Mouse (Mus musculus) kidney, embryonic 14.5 days (tissue): ENCODE measurements at regions not wholly inside any gene's neighbourhood (a gene's known extent, or its start where the extent isn't known, plus 50 kb on each side); places are given as distances from the start of the nearest gene placed in this dataset.

Experiments used
- ATAC-seq: fragments of 200-750 bp; cut with Nextera tagmentation; 2 replicates; pipeline ENCODE4 v1.8.0; 2017; ENCODE audit warnings: moderate number of reproducible peaks, mild to moderate bottlenecking, moderate TSS enrichment, moderate library complexity; ENCODE audit not compliant: low FRiP score, low TSS enrichment
- H3K27ac ChIP-seq: fragments of 300-500 bp; sonication (generic); 2 replicates; pipeline ENCODE4 v1.5.1; 2014; ENCODE audit warnings: low read depth, mild to moderate bottlenecking, low read length, moderate library complexity, mixed read lengths
- H3K27me3 ChIP-seq: fragments of 300-500 bp; sonication (generic); 2 replicates; pipeline ENCODE4 v1.6.1; 2014; ENCODE audit warnings: mild to moderate bottlenecking, low read length; ENCODE audit not compliant: control insufficient read depth, insufficient read depth
- H3K36me3 ChIP-seq: fragments of 300-500 bp; sonication (generic); 2 replicates; pipeline ENCODE4 v1.6.1; 2014; ENCODE audit warnings: low read length, mixed read lengths; ENCODE audit not compliant: control insufficient read depth, insufficient read depth
- H3K4me1 ChIP-seq: fragments of 300-500 bp; sonication (generic); 2 replicates; pipeline ENCODE4 v1.6.1; 2014; ENCODE audit warnings: low read length, mixed read lengths; ENCODE audit not compliant: control insufficient read depth, insufficient read depth
- H3K4me2 ChIP-seq: fragments of 300-500 bp; sonication (generic); replicated peaks from 2 replicates; pipeline ENCODE4 v1.6.1; 2014; ENCODE audit warnings: low read depth, mild to moderate bottlenecking, low read length
- H3K4me3 ChIP-seq: fragments of 300-500 bp; sonication (generic); 2 replicates; pipeline ENCODE4 v1.5.1; 2014; ENCODE audit warnings: mild to moderate bottlenecking, low read length
- H3K9ac ChIP-seq: fragments of 300-500 bp; sonication (generic); 2 replicates; pipeline ENCODE4 v1.6.1; 2014; ENCODE audit warnings: low read depth, mild to moderate bottlenecking, low read length, moderate library complexity
- H3K9me3 ChIP-seq: fragments of 300-500 bp; sonication (generic); 2 replicates; pipeline ENCODE4 v1.6.1; 2016; ENCODE audit warnings: low read length; ENCODE audit not compliant: control insufficient read depth
- WGBS: fragments of 180-500 bp; shearing (Covaris S2); extraction: QIAGEN DNeasy Blood & Tissue Kit; methylation state at CpG from one replicate; pipeline ENCODE4 v1.1.7; 2014; 5-methylcytosine and 5-hydroxymethylcytosine counted together

DNA sequence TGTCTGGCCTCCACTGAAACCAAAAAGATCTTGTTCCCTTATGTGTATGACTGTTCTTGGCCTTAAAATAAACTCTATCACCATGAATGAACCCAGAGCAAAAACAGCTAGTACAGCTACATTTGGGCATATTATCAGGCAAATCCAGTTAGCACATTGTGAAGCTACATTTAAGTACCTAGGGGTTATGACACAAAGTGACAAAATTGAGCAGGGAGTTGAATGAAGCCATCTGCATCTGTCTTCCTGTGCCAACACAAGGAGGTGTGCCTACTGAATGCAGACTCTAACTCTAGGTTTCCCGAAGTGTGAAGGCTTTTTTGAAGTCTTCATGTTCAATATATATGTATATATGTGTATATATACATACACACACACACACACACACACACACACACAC, 169.9 kb upstream of the Tmem161b start:
- Histone ChIP-seq H3K36me3 (no peaks in the 10 kb centered on the region), H3K4me2 (no peak overlapping the region), H3K27me3 (no peaks in the 10 kb centered on the region), H3K4me3 (no peak overlapping the region), H3K9ac (no peak overlapping the region), H3K27ac (no peak overlapping the region), H3K4me1 (no peaks in the 10 kb centered on the region), H3K9me3 (no peaks in the 10 kb centered on the region)
- WGBS: 69% methylated on average over 1 of the region's 1 CpGs
- ATAC-seq: no peak

DNA sequence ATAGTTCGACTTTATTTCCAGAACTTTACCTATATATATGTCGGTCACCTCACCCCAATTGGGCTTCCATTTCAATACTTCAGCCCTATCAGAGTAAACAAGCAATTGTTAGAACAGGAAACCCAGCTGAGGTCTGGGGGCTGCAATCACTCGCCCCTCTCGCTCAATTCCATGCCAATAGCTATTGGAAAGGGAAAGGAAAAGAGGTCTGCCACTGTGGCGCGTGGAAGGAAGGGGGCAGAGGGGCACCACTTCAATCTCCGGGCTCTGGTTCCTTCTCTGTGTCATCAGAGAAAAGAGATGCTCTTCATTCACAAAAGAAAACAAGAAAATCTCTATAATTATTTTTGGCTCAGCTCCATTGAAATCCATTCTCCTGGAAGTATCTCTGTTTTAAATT, 167.1 kb upstream of the Tmem161b start:
- Histone ChIP-seq H3K9me3 (no peaks in the 10 kb centered on the region), H3K27ac (no peak overlapping the region), H3K4me1 (0 out of 2 replicates have a peak, but pooled peaks cover 3% of the 10 kb centered on the region), H3K4me3 (no peak overlapping the region), H3K9ac (no peak overlapping the region), H3K36me3 (no peaks in the 10 kb centered on the region), H3K27me3 (no peaks in the 10 kb centered on the region), H3K4me2 (no peak overlapping the region)
- ATAC-seq: no peak
- WGBS: 79% methylated on average over 7 of the region's 7 CpGs

DNA sequence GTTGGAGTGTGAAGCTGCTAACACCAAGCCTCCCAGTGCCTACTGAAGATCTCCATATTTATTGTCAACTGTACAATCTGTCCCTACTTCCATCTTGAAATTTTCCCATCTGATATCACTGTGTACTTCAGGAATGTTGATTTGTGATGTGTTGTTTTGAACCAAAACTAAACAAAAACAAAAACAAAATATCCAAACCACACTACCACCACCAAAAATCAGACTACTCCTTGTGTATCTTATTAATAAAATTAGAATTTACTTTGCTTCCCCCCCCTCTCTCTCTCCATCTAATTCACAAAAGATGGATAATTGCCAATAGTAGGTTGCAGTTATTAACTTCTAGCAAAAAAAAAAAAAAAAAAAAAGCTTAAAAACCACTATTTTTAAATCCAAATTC, 166.5 kb upstream of the Tmem161b start:
- no peak for ATAC-seq
- H3K9me3 ChIP-seq: no peaks in the 10 kb centered on the region

DNA sequence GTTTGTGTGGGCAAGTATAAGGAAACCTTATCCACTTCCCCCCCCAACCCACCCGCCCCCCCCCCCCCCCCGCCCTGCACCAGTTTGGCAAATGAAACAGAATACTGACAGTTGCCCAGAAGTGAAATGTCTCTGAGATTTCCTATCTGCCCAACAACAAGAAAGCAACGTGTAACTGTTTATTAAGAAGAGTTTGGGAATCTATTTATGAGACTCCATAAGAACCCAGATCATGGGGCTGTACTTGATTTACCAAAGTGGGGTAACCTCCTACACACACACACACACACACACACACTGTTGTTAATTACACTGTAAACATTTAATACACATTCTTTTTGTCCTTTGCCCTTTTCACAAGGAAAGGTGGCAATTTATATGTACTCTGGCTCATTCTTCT, 165.6 kb upstream of the Tmem161b start:
- Histone ChIP-seq H3K36me3 (no peaks in the 10 kb centered on the region), H3K27ac (no peak overlapping the region), H3K27me3 (no peaks in the 10 kb centered on the region), H3K4me2 (no peak overlapping the region), H3K9ac (no peak overlapping the region), H3K9me3 (no peaks in the 10 kb centered on the region), H3K4me1 (0 out of 2 replicates have a peak, but pooled peaks cover 3% of the 10 kb centered on the region), H3K4me3 (no peak overlapping the region)
- ATAC-seq: no peak
- 46% methylated on average over 3 of the region's 3 CpGs for WGBS

More for the DNA sequence above, 166.5 kb upstream of the Tmem161b start:
- Histone ChIP-seq H3K4me2 (no peak overlapping the region), H3K4me3 (no peak overlapping the region), H3K9ac (no peak overlapping the region), H3K27me3 (no peaks in the 10 kb centered on the region), H3K36me3 (no peaks in the 10 kb centered on the region), H3K27ac (no peak overlapping the region), H3K4me1 (0 out of 2 replicates have a peak, but pooled peaks cover 3% of the 10 kb centered on the region)

DNA sequence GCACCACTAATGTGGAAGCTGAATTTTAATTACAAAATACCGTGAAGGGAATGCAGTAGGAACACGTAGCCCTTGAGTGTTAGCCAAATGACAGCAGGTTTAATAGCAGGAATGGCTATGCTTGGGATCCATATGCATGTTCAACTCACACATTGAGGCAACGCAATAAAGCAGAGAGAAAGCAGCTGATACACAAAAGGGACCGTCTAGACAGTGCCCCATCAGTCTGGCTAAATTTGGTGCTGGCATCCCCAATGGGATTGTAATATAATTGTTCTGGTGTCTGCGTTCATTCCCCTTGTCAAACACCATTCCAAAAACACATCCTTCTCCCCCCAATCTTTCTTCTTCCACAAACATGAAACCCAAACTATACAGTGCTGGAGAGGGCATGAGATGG, 165.1 kb upstream of the Tmem161b start:
- peak; percentile 29; the same call in 1 of the 2 replicates for ATAC-seq

DNA sequence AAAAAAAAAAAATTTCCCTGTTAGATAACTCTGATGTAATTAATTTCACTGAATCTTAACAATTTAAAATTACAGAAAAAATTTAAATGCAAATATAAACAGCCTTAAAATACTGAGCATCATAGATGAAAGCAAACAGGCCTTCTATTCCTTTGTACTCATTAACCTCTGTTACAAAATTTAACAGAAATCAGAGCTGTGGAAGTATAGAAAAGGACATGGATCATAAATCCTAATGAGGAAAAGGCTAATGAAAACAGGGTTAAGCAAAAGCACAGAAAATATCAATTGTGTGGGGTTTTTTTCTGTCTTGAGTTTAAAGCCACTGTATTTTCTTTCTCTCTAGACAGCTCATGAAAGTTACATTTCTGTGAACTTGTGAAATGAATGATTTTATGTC, 164.6 kb upstream of the Tmem161b start:
- Histone ChIP-seq H3K4me1 (0 out of 2 replicates have a peak, but pooled peaks cover 3% of the 10 kb centered on the region), H3K27me3 (no peaks in the 10 kb centered on the region), H3K9ac (no peak overlapping the region), H3K4me2 (no peak overlapping the region), H3K27ac (no peak overlapping the region), H3K36me3 (no peaks in the 10 kb centered on the region), H3K4me3 (no peak overlapping the region), H3K9me3 (no peaks in the 10 kb centered on the region)
- ATAC-seq: no peak

More for the DNA sequence above, 165.1 kb upstream of the Tmem161b start:
- Histone ChIP-seq H3K36me3 (no peaks in the 10 kb centered on the region), H3K9ac (no peak overlapping the region), H3K4me1 (0 out of 2 replicates have a peak, but pooled peaks cover 3% of the 10 kb centered on the region), H3K27me3 (no peaks in the 10 kb centered on the region), H3K4me2 (no peak overlapping the region), H3K9me3 (no peaks in the 10 kb centered on the region), H3K4me3 (no peak overlapping the region), H3K27ac (no peak overlapping the region; the same call in 1 of the 2 replicates)
- WGBS: 62% methylated on average over 5 of the region's 5 CpGs

DNA sequence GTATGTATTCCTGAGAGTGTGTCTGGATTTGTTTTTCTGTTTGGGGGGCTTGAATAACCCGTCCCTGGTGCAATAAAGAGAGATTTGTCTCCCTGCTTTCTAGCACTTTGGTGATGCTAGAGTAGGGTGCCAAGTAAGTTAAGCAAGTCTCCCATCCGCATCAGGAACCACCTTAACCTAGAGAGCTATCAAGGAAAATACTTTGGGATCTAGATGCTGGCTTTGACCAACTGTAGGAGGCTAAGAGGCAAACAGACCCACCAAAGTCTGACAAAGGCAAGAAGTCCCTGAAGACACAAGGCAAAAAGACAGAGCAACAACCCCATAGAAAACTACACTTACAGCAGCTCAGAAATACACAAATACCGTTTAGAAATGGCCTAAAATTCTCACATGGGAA, 163.8 kb upstream of the Tmem161b start:
- no peaks in the 10 kb centered on the region for H3K27me3 ChIP-seq
- no peak for ATAC-seq
- no peak overlapping the region for H3K9ac ChIP-seq
- H3K36me3 ChIP-seq: no peaks in the 10 kb centered on the region
- H3K9me3 ChIP-seq: no peaks in the 10 kb centered on the region
- H3K4me3 ChIP-seq: no peak overlapping the region
- H3K4me2 ChIP-seq: no peak overlapping the region
- H3K27ac ChIP-seq: no peak overlapping the region
- 56% methylated on average over 3 of the region's 3 CpGs for WGBS
- H3K4me1 ChIP-seq: 0 out of 2 replicates have a peak, but pooled peaks cover 3% of the 10 kb centered on the region

DNA sequence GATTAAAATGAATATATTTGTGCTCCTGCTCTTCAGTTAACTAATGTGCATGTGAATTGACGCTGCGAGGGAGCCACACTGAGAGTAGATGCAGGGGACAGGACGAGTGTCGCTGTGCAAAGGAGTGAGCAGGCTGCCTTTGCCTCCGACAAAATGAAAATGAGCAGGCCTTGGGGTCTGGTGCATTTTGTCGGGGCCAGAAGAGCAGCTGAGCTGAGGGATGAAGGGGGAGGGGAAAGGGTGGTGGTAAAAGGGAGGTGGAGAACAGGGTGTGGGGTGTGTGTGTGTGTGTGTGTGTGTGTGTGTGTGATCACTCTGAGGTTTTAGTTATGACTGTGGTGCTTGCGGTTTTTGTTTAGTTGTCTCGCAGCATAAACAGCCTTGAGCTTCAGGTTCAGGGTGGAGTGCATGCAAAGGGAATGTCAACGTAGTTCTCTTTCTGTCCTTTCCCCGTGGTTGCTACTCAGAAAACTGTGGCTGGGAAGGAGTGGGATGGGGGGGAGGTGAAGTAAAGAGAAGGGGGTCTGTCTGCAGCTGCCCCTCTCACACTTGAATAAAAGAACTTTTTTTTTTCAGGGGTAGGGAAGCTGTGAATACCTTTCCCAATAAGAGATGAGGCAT, 163.0 kb upstream of the Tmem161b start:
- Histone ChIP-seq H3K9ac (no peak overlapping the region), H3K4me2 (no peak overlapping the region), H3K27ac (peak overlapping the region; percentile 7; the same call in 1 of the 2 replicates), H3K36me3 (no peaks in the 10 kb centered on the region), H3K27me3 (no peaks in the 10 kb centered on the region), H3K4me3 (no peak overlapping the region), H3K9me3 (no peaks in the 10 kb centered on the region), H3K4me1 (0 out of 2 replicates have a peak, but pooled peaks cover 3% of the 10 kb centered on the region)
- 13% methylated on average over 10 of the region's 10 CpGs for WGBS
- peak; percentile 47; the same call in 1 of the 2 replicates for ATAC-seq

DNA sequence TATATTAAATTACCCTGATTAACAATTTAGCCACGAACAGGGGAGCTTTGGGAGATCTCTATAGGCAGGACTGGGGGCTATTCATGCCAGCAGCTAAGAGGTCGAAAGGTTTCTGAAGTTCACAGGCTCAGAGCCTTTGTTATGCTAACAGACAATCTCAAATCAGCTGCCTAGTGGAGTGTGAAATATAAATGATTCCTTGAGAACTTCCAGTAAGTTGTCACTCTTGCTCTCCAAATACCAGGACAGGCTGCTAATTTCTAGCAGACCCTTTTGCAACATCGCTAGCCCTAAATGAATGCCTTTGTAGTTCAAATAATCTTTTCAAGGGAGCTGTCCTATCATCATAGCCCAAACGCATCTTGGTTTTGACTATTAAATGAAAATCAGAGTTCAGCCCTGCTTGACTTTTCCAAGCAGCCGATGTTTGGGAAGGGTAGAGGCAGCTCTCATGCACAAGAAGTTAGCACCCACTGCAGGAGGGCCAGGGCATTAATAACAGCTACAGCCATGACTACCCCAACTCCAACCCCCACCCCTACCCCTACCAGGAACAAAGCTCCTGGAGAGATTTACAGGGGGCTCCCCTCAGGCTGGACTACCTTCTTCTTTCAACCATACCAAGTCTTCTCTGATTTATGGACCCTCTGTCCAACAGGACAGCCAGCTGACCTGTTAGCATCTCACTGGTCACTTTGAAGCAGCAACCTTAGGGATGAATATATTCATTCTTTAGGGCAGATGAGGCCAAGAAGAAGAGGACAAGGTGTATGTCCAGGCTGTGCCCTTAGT, 162.2 kb upstream of the Tmem161b start:
- Histone ChIP-seq H3K4me1 (0 out of 2 replicates have a peak, but pooled peaks cover 3% of the 10 kb centered on the region), H3K9ac (no peak overlapping the region), H3K27ac (peak overlapping the region; percentile 7; the same call in 1 of the 2 replicates), H3K27me3 (no peaks in the 10 kb centered on the region), H3K36me3 (no peaks in the 10 kb centered on the region), H3K4me2 (no peak overlapping the region), H3K9me3 (no peaks in the 10 kb centered on the region), H3K4me3 (no peak overlapping the region)
- ATAC-seq: peak; percentile 44; the same call in 1 of the 2 replicates
- 24% methylated on average over 5 of the region's 5 CpGs for WGBS
